Mouse (Mus musculus): ENCODE data around the gene Tenm4.

The Tenm4 gene

DNA sequence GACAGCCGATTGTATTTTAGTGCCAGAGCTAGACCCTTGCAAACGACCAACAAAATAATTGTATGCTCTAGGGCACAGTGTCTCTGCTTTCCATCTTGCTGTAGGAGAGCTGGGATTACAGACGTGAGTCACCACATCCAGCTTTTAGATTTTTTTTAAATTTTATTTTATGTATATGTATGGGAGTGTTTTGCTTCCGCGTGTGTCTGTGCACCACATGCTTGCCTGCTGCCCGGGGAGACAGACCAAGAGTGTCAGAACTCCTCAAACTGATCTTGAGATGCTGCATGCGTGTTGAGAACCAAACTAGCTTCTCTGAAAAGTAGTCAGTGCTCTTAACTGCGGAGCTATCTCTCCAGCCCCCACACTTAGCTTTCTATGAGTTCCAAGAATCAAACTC is 336.0 kb downstream of the Tenm4 start:
- no peak for ATAC-seq (ENCODE audit: insufficient number of reproducible peaks, low FRiP score, low TSS enrichment)

DNA sequence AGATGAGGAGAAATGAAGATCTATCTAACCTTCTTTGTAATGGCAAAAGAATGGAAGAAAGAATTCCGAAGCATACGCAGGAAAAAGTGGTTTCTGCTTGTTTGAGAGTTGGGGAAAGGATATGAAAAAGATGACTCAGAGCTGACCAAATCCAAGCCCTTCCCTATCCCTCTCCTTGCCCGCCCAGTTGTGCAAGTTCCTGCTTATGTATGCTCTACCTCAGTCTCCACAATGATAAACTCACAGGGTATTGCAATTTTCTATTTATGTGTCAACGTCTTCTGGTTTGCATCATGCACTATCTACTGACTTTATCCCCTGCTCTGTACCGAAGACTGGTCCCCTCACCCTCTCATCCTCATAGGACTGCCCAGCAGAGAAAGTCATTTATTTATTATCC is 339.4 kb downstream of the Tenm4 start:
- ATAC-seq (ENCODE audit: insufficient number of reproducible peaks, low FRiP score, low TSS enrichment) = no peak

DNA sequence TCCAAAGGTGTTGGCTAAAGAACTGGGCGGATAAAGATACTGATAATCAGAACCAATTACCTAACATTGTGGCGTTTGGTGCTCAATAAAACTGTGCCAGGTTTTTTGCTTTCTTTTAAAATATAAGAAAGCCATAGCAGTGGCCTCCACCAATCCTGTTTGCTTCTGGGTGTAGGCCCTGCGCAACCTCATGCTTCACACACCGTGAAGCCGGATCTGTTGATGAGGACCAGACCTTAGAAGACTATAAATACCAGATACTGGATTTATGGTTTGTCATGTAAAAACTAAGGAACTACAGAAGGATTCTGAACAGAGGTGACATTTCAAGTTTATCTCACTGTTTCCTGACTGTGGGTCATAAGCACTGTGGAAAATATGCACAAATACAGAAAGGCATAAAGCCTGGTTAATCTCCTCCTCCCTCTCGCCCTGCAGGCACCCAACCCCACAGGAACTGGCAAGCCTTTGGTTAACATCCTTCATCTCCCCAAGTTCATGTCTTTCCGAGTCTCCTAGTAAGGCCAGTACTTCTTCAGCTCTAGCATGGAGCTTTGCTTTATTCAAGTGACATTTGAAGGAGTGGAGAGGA is 340.1 kb downstream of the Tenm4 start:
- no peak for ATAC-seq (ENCODE audit: insufficient number of reproducible peaks, low FRiP score, low TSS enrichment)

DNA sequence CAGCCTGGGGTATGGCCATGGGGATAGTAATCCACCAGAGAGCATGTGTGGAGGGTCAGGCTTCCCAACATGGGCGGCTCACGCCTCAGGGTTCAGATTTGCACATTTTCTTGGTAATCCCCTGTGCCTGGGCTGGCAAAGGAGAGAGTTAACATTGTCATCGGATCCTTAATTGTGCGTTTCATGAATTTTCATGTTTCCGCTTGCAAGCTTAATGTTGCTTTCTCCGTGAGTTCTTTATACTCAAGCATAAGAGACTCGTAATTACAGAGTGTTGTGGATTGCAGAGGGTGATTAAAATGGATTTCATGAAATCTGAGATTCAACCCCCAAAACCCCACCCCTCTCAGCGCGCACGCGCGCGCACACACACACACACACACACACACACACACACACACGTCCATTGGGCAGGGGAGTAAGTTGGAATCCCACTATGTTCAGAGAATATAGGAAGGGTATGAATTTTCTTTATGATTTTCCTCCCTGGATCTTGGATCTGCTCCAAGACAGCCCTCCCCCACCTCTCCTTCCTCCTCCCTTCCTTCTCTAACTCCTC is 341.0 kb downstream of the Tenm4 start:
- no peak for ATAC-seq (ENCODE audit: insufficient number of reproducible peaks, low FRiP score, low TSS enrichment)

DNA sequence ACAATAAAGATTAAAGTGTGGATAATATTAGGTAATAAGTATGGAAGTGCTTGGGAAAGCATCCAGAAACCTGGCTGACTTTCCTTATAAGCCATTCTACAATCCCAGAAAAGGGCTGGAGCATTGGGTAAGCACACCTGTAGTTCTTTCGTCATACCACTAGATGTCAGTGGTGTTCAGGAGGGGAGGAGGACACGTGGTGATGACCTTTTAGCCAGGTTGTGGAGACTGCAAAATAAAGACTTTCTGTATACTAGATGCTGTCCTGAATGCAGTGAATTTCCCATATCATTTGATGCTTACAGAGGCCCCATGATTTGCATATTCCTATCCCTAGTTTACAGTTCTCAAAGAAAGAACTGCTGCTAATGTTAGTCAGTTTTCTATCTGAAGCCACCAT is 348.2 kb downstream of the Tenm4 start:
- ATAC-seq (ENCODE audit: insufficient number of reproducible peaks, low FRiP score, low TSS enrichment) = 0 out of 2 replicates have a peak, but pooled peaks have one; percentile 53

DNA sequence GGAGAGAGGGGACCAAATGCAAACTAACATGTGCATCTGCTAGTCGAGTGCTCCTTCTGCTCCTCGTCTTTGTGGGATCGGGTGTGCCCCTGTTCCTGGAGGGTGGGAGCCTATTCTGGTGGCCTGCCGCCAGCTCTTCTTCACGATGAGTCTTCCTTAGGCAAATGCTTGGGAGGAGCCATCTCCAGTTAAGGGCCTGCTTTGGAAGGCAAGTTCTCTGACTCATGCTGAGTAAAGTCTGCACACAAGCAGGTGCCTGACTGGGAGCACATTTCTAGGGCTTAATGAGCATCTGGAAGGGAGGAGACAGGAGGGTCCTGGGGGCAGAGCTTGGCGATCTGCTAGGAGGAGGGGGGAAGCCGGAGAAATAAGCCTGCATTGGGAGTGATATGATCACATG is 350.9 kb downstream of the Tenm4 start:
- no peak for ATAC-seq (ENCODE audit: insufficient number of reproducible peaks, low FRiP score, low TSS enrichment)

DNA sequence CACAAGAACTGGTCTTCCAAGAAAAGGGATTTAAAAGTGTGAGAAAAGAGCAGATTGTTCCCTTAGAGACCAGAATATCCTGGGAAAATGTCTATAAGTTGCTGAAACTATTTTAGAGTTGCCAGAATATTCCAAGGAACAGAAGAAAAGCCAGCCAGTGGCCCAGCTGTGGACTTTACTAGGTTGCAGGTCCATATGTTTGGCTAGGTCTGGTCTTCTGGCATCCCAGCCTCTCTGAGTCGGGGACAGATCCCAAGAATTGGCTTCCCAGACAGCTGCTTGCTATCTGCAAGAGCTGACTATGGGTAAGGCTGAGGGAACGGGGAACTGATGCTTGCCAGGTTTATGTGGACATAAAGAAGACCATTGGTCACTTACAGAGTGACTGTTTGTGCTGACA is 352.6 kb downstream of the Tenm4 start:
- no peak for ATAC-seq (ENCODE audit: insufficient number of reproducible peaks, low FRiP score, low TSS enrichment)

DNA sequence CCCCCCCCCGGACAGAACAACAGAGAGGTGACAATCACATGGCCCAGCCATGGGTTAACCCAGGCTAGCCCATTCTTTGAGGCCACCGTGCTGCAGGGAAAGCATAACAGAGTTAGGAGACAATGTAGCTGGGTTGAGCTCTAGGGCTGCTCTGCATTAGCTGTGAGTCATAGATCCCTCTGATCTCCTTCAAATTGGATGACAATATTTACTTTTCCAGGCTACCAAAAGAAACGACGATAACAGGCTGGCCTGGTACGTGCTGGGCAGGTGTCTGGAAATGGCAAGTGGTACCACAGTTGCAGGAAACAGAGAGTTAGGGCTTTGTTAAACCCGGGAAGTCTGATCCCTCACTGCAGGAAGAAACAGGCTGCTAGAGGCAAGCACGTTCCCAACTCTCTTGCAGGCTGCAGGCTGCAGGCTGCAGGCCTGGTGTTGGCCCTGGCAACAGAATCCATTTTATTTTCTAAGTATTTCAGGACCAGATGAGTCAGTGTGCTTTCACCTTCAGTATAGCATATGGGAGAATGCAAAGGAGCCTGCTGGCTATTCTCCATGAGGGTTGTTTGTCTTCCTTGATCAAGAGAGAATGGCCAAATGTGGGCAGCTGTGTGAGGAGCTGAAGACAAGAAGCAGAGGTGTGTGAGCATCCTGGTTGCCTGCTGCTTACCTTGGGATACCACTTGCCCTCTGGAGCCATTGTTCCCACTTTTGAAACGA is 353.6 kb downstream of the Tenm4 start:
- no peak for ATAC-seq (ENCODE audit: insufficient number of reproducible peaks, low FRiP score, low TSS enrichment)

DNA sequence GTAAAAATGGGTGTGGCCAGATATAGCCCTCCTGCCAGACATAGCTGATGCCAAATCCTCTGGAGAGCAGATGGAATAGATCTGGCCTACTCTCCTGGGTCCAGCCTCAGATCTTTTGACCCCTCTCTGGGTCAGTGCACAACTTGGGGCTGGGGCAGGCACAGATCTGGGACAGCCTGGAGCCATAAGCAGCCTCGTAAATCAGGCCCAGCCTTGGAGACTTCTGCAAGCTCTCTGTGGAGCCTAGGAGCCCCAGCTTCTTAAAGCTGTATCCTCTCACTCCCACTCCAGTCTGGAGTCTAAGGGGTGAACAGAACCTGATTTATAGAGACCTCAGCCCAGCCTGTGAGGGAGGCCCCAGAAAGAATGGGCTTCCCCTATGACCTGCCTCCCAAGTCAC is 354.3 kb downstream of the Tenm4 start:
- ATAC-seq (ENCODE audit: insufficient number of reproducible peaks, low FRiP score, low TSS enrichment) = no peak

DNA sequence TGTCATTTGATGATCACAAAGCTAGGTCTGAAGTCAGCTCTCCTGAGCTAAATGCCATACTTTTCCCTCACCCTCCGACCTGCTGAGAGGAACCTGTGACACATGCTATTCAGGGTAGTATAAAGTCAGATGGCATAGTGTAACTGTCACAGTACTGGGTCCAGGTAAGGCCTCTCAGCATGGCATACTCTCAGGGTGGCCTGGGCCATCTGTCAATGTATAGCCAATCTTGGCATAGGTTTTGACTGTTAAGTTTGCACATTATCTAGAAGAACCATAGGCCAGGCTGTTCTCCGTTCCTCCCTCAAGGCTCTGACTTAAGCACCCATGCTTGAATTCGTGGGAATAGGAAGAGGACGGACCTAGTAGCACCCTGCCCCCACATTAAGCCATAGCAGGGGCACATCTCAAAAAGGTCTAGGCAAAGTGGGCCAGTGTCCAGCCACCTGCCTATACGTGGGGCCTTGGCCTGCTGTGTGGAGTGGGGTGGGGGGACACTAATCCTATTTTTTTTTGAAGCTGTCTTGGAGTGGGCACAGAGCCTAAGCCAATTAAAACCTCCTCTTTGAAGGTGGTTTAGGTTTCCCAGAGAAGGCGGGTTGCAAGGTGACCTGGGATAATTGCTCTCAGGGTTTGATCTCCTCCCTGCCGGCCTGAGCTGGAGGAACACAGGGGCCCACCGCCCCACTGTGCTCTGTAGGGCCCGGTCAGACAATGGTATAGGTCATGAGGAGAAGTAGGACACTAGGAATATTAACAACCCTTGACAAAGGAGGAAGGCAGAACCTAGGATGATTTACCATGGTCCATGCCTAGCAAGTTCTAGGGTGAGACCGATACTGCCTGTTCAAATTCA is 359.8 kb downstream of the Tenm4 start:
- peak; percentile 38; the same call in 1 of the 2 replicates for ATAC-seq (ENCODE audit: insufficient number of reproducible peaks, low FRiP score, low TSS enrichment)

DNA sequence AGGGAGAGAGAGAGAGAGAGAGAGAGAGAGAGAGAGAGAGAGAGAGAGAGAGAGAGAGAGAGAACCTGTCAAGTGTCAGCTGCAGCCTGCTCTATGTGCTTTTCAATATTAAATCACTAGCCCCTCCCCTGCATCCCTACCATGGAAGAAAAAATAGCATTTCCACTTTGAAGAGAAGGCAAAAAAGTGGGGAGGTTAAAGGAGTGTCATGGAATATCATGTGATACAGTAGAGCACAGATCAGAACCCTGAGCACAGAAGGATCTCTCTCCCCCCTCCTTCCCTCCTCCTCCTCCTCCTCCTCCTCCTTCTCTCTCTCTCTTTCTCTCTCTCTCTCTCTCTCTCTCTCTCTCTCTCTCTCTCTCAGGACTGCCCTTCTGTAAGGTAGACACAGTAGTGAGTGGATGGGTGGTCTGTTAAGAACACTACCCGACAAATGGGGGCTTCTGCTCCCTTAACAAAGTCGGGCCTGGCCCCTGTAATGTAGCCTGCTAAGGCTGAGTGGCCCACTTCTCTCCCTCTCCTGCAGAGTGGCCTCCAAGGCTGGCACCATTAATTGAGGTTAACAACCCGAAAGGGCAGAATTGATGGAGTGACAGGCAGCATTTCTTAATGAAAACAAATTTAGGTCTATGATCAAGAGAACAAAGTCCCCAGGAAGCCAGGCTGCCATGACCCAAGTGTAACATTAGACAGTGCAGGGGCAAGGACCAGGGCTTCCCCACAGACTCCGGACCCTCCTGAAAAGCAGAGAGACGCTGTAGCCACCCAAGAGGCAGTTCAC is 361.1 kb downstream of the Tenm4 start:
- ATAC-seq (ENCODE audit: insufficient number of reproducible peaks, low FRiP score, low TSS enrichment) = no peak

DNA sequence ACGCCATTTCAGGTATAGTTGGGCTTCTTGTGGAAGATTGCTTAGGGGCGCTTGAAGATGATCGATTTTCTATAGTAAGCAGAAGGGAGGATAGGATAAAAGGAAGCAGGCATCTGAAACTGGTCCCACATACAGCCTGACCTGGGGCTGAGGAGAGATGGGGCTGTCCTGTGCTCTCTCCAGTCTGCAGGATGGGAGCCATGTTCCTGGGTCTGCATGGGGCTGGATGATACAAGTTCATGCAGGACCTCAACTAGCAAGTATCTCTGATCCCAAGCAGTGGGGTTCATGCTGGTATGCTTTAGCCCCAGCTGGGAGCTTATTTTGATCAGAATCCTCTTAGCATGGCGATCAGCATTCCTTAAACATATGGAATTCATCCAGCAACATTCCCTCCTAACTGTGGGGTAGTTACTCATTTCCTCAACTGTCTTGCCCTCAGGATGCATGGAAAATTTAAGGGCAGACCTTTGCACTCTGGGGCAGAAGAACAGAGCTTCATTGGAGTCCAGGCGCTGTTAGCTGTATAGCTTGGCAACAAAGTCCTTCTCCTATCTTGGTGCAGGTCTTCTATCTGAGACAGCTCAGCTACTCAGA is 361.9 kb downstream of the Tenm4 start:
- no peak for ATAC-seq (ENCODE audit: insufficient number of reproducible peaks, low FRiP score, low TSS enrichment)

DNA sequence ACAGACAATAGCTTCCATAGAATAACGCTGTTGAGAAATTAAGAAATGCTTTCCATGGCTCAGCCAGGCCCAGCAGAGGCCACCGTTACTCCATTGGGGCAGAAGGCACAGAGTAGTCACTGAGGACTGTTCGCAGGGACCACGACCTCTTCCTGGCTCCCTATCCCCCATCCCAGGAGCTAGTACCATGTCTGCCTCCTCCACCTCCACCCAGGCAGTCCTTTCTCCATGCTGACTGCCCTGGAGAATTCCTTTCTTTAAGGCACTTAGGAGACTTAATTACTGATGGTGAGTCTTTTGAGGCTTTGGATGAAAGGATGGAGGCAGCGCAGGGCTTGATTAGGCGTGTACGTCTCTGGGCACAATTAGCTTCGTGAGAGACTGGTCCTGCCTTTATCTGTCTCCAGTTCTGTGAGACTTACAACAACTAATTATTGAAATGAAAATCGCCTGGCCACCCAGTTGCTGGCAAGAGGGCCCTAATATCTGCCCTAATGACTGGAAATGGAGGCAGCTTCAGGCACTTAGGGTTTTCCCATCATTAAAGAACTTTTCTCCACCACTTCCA is 365.4 kb downstream of the Tenm4 start:
- no peak for ATAC-seq (ENCODE audit: insufficient number of reproducible peaks, low FRiP score, low TSS enrichment)

DNA sequence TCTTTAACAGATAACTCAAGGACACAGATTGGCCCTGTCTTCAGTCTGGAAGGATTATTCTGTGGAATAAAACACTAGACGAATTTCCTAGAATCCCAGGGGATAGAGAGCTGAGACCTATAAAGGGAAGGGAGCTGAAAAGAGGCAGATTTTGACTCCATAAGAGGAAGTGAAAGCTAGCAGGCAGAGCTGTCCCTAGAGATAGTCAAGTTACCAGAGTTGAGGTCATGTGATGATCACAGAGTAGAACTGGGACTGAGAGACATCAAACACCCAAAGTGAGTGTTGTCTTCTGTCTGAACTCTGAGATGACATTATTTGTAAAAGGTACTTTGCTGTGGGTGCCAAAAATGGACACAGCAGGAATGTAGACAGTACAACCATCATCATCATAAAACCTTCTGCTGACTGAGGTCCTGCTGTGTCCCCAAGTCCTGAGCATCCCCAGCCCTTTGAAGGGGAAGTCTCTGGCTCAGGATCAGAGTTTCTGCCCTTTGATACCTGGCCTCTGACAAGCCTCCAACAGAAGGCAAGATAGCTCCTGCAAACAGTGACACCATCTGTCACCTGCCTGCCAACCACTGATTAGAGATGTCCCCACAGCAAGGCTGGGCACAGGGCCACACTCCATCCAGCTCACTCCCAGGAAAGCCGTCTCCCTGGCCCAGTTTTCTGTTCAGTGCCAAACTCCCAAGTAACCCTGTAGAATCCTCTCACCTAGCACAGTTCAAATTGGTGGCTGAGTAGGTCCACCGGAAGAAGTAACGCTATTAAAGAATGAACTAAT is 368.4 kb downstream of the Tenm4 start:
- peak; percentile 91 for ATAC-seq (ENCODE audit: insufficient number of reproducible peaks, low FRiP score, low TSS enrichment)

DNA sequence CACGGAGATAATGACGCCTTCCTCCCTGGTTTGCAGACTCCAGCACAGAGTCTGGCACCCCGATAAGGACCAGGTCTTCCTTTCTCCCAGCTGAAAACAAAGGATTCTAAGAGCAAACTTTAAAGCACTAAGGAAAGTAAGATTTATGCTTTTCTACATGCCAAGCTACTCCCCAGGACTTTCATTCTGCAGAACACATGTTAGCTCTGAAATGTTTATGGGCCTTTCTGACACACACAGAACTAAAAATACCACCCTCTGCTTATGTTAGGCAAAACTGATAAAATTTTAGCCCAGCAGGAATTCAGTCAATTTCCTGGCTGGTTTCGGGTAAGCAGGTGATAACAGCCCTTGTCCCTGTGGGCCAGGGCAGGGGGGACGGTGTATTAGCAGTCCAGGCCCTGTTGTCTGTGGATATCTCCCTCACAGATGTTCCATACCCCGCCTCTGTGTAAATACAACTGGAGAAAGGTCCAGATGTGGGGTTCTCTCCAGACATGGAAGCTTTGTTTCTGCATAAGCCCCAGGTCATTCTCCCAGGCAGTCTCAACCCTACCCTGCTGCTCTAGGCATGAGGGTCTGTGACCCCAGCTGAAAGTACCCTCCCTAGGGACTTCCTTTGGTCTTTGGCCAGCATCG is 369.5 kb downstream of the Tenm4 start:
- ATAC-seq (ENCODE audit: insufficient number of reproducible peaks, low FRiP score, low TSS enrichment) = no peak

DNA sequence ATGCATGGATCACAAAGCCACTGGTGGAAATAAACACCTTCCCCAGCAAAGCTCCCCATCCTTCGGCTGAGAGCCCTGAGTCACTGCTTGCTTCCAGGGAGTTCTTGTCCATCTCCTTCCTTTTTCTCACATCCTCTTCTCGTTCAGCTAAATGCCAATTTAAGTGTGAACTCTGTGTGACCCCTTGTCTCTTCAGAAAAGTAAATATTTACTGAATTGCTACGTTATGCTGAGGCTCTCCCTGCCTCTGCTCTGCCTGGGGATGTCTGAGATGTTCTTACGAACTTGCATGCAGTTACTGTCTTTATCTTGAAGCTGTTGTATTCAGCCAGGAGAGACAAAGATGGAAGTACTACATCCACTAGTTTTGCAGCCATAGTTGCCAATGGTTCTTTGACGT is 374.9 kb downstream of the Tenm4 start:
- no peak for ATAC-seq (ENCODE audit: insufficient number of reproducible peaks, low FRiP score, low TSS enrichment)

DNA sequence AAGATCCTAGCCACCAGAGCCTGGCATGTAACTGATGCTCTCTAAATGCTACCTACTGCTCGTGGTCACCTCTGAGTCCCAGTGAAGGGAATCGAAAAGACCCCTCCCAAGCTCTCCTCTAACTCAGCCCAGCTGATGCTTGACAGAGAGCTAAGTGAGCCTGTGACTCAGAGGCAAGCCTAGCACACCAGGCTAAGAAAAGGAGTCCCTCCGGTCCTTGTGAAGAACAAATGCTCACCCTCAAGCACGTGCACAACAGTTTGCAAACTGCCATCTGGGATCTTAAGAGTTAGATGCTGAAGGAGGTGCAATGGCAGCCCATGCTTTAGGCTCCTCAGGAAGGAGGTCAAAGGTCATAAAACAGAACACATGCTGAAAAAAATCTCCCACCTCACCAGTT is 380.8 kb downstream of the Tenm4 start:
- no peak for ATAC-seq (ENCODE audit: insufficient number of reproducible peaks, low FRiP score, low TSS enrichment)

DNA sequence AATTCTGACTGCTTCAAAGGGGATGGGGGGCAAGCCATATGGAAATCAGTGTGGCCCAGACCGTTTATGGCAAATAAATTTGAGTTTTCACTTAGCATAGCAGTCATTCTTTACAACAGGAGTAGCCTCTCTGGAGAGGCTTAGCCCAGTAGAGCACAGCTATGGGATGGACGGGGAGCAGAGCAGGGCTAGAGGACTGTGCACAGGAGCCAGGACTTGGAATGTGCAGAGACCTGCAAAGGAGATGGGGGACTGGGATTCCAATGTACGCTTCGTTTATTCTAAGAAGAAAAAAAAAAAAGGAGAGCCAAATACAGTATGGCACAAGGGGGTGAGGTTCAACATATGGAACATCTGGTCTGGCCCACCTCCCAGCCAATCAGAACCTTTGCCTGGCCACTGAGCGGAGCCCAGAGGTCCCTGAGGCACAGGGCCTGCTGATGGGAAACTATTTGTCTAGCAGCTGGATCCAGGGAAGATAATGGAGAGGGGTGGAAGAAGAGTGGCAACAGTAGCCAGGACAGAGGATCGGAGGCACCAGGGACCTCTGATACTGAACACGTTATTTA is 381.3 kb downstream of the Tenm4 start:
- ATAC-seq (ENCODE audit: insufficient number of reproducible peaks, low FRiP score, low TSS enrichment) = no peak
